Mouse (Mus musculus): Measurements from ENCODE around the gene Nkain2. TPM values are rescaled to one million over a fixed set of nuclear protein-coding genes. Genes with fewer than 3 reads are reported as not detected.

The Nkain2 gene
- polyA plus RNA-seq, 1 experiment from 2014 or later: 6.0 TPM

GRCm38 (mm10) chr10:31742443-31743057 lies 1147.7 kb downstream of the Nkain2 start:
- H3K27me3 ChIP-seq: no peaks in the 10 kb centered on the region
- ATAC-seq (ENCODE audit: low FRiP score): peak; percentile 87

GRCm38 (mm10) chr10:31728036-31728435 lies 1162.2 kb downstream of the Nkain2 start:
- Histone ChIP-seq H3K9ac (no peak overlapping the region), H3K9me3 (no peaks in the 10 kb centered on the region), H3K4me2 (no peak overlapping the region), H3K36me3 (replicated peaks) (no peaks in the 10 kb centered on the region), H3K27ac (no peak overlapping the region), H3K4me1 (no peaks in the 10 kb centered on the region), H3K4me3 (replicated peaks) (no peak overlapping the region), H3K27me3 (no peaks in the 10 kb centered on the region)
- ATAC-seq (ENCODE audit: low FRiP score): no peak

More at GRCm38 (mm10) chr10:31742443-31743057, 1147.7 kb downstream of the Nkain2 start:
- Histone ChIP-seq H3K4me1 (no peaks in the 10 kb centered on the region), H3K9me3 (no peaks in the 10 kb centered on the region), H3K4me2 (no peak overlapping the region), H3K9ac (no peak overlapping the region), H3K36me3 (replicated peaks) (no peaks in the 10 kb centered on the region), H3K4me3 (replicated peaks) (no peak overlapping the region), H3K27ac (no peak overlapping the region)
- WGBS: 23% methylated on average over 5 of the region's 5 CpGs

- Histone ChIP-seq H3K36me3 (replicated peaks) (no peaks in the 10 kb centered on the region), H3K4me2 (no peak overlapping the region), H3K4me3 (replicated peaks) (no peak overlapping the region), H3K27me3 (peaks cover 13% of the 10 kb centered on the region), H3K9me3 (no peaks in the 10 kb centered on the region), H3K27ac (no peak overlapping the region), H3K9ac (no peak overlapping the region), H3K4me1 (no peaks in the 10 kb centered on the region)
- no peak for ATAC-seq (ENCODE audit: low FRiP score)
- 83% methylated on average over 3 of the region's 3 CpGs for WGBS
Measured at GRCm38 (mm10) chr10:31647270-31647669, 1243.0 kb downstream of the Nkain2 start.

GRCm38 (mm10) chr10:31646083-31646482 lies 1244.2 kb downstream of the Nkain2 start:
- Histone ChIP-seq H3K4me1 (no peaks in the 10 kb centered on the region), H3K27ac (no peak overlapping the region), H3K4me3 (replicated peaks) (no peak overlapping the region), H3K9ac (no peak overlapping the region), H3K27me3 (peaks cover 13% of the 10 kb centered on the region), H3K9me3 (no peaks in the 10 kb centered on the region), H3K4me2 (no peak overlapping the region), H3K36me3 (replicated peaks) (no peaks in the 10 kb centered on the region)
- no peak for ATAC-seq (ENCODE audit: low FRiP score)
- WGBS: 29% methylated on average over 1 of the region's 1 CpGs

Other genes with a start within 250 kb of the Nkain2 start
- gene Trdn, start 190.1 kb upstream of the Nkain2 start, polyA plus RNA-seq (2016; fragmentation: Nextera tagmentation; extraction: Ambion mirVana): 0.10 and 0.22 TPM in 2 replicates

All from forebrain, embryonic 12.5 days (tissue).